Mouse (Mus musculus) erythroblast, embryonic 14.5 days (primary cell): ENCODE data around the gene Ankrd52.

Experiments used
- GATA1 ChIP-seq: IDR thresholded peaks from 2 replicates; pipeline ENCODE4 v1.6.1; 2012; ENCODE audit warnings: low read length, inconsistent platforms, mixed read lengths
- TAL1 ChIP-seq: IDR thresholded peaks from 3 replicates; pipeline ENCODE4 v1.6.1; 2012; ENCODE audit warnings: low read length, inconsistent platforms, mixed read lengths

- TF ChIP-seq GATA1: no peak
- TF ChIP-seq TAL1: no peak
Observed at GRCm38 (mm10) chr10:128382482-128382881, 5.6 kb downstream of the Ankrd52 start.
